Mouse (Mus musculus) cortical plate, adult 2 months (tissue): Measurements from ENCODE around the gene Ccnd3.

Experiments used
- CTCF ChIP-seq: fragments of 200-500 bp; IDR thresholded peaks from 2 replicates; pipeline ENCODE4 v1.5.1; 2011; ENCODE audit warnings: mild to moderate bottlenecking, control low read depth, low read length; ENCODE audit not compliant: insufficient read depth; ENCODE audit errors: extremely low read depth
- POLR2A ChIP-seq: fragments of 200-500 bp; IDR thresholded peaks from 2 replicates; pipeline ENCODE4 v1.6.1; 2011; ENCODE audit warnings: mild to moderate bottlenecking, low read length, control low read depth; ENCODE audit not compliant: insufficient read depth; ENCODE audit errors: extremely low read depth

GRCm38 (mm10) chr17:47578655-47579054 is 73.8 kb downstream of the Ccnd3 start:
- TF ChIP-seq CTCF (no peak), POLR2A (no peak)
